Mouse (Mus musculus) WW6 (cell line): ENCODE results near the gene Rnf181.
A peak's percentile ranks its signal among the peaks of the same experiment; 100 is the strongest.

ENCODE experiments used
- DNase-seq: peaks from one replicate; pipeline ENCODE4 v3.0.0-alpha.2; 2013; ENCODE audit warnings: low read depth, low spot score

The Rnf181 gene

DNA sequence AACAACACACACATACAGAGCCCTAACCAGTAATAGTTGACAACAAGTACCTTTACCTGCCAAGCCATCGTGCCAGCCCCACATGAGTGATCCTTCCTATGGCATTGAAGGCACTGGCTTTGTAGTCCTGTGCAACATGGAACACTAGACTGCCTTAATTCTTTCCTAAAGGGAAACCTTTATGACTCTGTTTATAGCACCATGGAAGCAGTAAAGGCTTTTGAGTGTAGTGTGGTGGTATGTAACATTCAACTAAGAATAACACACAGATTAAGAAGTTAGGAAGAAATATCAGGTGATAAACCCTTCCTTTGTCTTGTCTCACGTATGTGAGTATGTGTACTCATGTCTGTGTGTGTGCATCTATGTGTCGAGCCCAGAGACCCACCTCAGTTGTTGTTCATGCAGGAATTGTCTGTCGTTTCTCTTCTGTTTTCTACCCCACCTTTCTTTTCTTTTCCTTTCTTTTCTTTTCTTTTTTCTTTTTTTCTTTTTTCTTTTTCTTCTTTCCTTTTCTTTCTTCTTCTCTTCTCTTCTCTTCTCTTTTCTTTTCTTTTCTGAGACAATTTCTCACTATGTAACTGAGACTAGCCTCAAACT is at the start of gene Rnf181:
Rnf181 (minus strand) TSS at position 113 of the 600 bp plus-strand sequence.
- DNase-seq = no peak

DNA sequence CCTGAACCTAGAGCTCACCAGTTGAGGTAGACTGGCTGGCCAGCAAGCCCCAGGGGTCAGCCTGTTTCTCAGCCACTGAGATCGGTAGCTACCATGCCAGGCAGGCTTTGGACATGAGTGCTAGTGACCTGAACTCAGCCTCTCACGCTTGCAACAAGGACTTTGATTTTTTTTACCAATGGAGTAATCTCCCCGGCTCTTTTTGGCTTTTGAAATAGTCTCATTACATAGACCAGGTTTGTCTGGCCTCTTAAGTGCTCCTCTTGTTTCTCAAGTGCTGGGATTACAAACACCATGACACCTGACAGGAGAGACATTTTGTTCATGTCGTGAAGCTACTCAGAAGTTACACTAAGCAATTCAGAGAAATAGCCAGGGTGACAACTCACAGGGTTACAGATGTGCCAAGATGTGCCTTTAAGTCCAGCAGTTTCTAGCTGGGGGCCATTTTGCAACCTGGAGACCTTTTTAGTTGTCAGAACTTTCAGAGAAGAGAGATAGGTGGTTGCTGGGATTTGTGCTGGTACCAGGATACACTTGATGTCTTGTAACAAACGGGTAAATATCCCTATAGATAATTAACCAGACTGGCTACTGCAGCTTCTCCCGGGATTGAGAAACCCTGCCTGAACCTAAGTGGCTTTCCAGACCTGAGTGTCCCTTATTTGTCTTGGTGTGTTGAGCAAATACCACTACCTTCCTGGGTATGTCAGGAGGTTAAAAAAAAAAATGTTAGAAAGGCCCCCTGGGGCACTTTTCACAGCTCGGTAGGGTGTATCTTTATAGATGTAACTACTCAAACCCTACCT is 49.4 kb upstream of the Rnf181 start:
- no peak for DNase-seq

DNA sequence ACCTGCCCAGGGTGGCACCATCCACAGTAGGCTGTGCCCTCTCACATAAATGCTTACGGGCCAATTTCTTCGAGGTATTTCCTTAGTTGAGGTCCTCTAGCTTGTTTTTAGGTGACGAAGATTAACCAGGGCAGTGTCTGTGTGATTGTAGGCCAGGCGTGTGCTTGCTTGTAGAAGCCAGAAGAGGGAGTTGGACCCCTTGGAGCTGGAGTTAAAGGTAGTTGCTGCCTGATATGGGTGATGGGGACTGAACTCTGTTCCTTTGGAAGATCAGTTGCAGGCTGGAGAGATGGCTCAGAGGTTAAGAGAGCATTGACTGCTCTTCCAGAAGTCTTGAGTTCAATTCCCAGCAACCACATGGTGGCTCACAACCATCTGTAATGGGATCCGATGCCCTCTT is 48.4 kb upstream of the Rnf181 start:
- no peak for DNase-seq

DNA sequence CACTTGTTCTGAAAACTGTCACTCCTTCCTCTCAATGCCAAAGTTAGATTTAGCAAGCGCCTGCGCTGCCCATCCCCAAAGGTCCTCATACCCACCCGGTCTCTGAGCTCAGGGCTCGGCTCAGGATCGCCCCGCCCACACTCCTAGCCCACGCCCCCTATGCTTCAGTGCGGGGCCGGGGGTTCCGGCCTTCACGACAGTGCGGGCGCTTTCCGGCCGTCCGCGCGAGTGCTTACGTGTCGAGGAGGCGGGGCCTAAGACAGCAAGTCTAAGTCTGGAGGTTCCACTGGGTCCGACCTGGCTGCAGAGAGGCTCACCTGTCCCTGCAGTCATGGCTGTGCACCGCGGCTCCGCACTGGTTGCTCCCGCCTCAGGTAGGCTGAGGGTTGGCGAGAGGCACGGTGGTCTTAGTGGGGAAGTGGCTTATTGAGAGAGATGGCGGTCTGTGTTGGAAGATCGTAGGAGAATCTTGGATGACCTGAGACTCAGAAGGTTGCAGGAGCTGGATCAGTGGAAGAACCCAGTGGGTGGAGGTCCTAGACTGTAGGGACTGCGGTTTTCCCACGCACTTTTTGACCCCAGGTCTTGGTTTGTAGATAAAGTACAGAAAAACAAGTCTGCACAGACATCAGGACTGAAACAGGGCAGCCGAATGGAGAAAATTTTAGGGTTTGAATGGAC is 47.5 kb upstream of the Rnf181 start, which contains the start of gene Ggcx:
Ggcx (plus strand) TSS at position 233 of the 681 bp plus-strand sequence.
- DNase-seq = peak; percentile 93

DNA sequence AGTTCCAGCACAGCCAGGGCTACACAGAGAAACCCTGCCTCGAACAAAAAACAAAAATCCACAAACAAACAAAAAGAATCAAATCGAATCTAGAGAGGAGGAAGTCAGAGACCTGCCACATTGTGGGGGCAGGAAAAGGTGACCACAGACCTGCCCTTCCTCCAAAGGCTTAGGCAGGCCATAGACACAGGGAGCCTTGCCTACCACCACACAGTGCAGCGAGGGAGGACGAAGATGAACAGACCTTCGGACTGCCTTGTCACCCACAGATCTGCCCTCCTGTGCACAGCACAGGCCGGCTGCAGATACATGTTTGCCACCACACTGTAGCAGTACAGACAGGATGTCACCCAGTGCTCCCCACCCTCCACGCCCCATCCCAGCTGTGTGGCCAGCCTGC is 43.8 kb upstream of the Rnf181 start:
- no peak for DNase-seq

DNA sequence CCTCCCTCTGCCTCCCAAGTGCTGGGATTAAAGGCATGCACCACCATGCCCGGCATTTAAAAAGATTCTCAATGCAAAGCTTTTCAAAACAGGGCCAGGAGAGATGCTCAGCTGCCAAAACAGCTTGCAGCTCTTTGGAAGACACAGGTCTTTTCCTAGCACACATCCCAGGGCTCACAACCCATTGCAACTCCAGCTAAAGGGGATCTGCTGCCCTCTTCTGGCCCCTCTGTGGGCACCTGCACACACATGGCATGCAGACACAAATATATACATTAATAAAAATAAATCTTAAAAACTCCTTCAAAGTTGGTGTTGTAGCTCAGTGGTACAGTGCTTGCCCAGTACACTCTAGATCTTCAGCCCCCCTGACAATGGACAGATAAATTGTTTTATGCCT is 43.2 kb upstream of the Rnf181 start:
- DNase-seq = no peak

DNA sequence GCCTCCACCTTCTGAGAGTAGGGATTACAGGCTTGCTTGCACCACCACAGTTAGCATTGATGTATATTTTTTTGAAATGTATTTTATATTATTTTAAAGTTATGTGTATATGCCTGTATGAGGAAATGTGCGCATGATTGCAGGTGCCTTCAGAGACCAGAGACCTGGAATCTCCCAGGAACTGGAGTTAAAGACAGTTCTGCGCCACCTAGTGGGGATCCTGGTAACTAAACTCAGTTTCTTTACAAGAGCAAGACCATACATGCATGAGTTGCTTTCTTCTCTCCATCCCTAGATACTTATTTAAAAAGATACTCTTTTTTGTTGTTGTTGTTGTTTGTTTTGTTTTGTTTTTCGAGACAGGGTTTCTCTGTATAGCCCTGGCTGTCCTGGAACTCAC is 42.8 kb upstream of the Rnf181 start:
- no peak for DNase-seq

DNA sequence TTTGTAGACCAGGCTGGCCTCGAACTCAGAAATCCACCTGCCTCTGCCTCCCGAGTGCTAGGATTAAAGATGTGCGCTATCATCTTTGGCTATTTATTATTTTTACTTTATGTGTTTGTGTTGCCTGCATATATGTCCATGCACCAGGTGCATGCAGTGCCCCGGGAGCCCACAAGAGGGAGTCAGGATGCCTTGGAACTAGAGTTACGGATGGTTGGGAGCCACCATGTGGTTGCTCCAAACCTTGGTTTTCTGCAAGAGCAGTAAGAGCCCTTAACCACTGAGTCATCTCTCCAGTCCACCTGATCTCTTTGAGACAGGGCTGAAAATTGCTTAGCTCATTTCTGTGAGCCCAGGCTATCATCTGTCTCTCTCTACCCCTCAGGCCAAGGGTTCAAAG is 40.4 kb upstream of the Rnf181 start:
- DNase-seq = peak; percentile 74

DNA sequence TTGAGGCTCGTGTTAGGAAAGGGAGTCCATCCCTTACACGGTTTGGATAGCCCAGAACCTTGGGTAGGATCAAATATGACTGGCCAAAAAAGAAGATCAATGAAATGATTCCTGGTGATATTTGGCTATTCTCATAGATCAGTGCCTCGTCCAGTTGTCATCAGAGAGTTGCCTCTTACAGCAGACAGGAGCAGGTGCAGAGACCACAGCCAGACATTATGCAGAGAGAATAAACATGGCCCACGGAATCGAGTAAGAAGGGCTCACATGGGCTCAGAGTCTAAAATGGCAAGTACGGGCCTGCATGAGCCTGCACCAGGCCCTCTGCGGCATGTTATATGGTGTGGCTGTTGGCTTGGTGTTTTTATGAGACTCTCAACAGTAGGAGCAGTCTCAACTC is 38.6 kb upstream of the Rnf181 start:
- no peak for DNase-seq

DNA sequence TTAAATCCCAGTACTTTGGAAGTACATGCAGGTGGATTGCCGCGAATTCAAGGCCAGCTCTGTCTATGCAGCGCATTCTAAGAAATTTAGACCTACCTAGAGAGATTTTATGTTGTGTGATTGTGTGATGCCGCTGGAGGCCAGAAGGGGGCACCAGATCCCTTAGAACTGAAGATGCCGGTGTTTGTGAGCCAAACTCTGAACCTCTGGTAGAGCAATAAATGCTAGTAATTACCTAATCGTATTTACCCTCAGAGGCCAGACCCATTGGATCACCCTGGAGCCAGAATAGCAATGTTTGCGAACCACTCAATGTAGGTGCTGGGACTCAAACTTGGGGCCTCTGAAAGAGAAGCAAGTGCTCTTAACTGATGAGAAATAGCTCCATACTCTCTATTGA is 35.1 kb upstream of the Rnf181 start:
- no peak for DNase-seq

DNA sequence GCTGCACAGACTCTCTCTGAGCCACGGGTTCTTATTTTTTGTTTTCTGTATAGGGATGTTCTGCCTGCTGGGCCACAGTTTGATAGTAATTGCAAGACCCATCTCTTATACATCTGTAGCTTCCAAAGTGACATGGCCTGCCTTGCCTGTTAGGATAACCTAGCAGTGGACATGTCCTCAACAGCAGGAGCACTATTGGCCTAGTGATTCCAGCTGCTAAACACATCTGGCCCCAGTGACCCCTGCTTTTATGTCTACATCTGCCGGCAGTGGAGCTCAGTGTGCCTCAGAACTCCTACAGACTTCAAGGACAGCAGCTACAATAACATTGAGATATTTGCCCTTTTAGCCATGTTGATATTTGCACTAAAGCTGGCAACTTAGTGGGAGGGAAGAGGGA is 33.2 kb upstream of the Rnf181 start:
- no peak for DNase-seq

DNA sequence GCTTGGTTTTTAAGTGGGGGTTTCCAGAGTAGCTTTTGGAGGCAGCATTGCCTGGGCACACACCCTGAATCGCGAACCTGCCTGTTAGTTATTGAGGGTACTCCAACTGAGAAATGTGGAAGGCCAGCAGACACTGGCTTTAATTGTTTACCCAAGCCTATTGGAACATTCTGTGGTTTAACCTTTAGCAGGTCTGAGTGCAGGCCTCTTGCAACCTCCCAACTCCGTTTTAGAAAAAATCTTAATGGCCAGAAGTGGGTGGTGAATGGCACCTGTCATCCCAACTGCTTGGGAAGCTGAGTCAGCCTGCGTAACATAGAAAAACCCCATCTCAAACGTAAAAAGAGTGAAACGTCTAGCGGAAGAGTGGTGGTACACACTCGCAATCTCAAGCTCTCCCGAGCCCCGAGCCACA is 30.1 kb upstream of the Rnf181 start:
- no peak for DNase-seq

DNA sequence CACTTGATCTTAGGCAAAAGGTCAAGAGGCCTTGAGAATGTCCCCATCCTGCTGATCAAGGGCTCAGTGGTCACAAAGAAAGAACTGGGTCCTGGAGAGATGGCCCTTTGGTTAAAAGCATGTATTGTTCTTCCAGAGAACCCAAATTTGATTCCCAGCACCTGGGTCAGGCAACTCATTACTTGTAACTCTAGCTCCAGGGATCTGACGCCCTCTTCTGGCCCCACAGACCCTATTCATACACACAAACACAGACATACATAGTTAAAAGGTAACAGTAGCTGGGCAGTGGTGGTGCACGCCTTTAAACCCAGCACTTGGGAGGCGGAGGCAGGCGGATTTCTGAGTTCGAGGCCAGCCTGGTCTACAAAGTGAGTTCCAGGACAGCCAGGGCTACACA is 25.6 kb upstream of the Rnf181 start:
- no peak for DNase-seq

DNA sequence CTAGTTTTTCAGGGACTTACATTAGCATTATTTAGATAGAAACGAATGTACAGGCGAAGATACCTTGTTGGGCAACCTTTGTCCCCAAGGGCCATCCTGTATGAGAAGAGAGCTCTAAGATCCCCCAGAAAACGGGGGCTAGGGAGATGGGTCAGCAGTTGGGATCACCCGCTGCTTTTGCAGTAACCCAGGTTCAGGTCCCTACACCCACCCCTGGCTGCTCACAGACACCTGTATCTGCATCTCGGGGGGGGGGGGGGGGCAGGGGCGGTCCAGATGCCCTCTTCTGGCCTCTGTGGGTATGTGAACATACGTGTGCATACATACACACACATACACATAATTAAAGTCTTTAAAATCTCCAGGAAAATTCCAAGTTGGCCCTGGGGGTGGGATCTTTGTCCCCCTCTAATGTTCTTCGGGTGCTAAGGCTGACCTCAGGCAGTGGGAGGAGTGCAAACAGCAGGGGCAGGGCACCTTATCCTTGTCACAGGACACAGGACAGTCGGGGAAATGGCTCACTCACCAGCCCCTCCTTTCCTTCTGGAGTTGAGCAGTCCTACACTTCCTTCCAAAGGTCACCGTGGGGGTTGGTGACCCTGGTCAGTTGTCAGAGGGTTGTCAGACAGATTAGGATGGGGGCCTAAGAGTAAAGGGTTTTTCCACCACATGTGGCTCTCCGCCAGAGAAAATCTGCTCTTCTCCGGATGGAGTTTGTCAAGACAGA is 24.2 kb upstream of the Rnf181 start:
- no peak for DNase-seq

DNA sequence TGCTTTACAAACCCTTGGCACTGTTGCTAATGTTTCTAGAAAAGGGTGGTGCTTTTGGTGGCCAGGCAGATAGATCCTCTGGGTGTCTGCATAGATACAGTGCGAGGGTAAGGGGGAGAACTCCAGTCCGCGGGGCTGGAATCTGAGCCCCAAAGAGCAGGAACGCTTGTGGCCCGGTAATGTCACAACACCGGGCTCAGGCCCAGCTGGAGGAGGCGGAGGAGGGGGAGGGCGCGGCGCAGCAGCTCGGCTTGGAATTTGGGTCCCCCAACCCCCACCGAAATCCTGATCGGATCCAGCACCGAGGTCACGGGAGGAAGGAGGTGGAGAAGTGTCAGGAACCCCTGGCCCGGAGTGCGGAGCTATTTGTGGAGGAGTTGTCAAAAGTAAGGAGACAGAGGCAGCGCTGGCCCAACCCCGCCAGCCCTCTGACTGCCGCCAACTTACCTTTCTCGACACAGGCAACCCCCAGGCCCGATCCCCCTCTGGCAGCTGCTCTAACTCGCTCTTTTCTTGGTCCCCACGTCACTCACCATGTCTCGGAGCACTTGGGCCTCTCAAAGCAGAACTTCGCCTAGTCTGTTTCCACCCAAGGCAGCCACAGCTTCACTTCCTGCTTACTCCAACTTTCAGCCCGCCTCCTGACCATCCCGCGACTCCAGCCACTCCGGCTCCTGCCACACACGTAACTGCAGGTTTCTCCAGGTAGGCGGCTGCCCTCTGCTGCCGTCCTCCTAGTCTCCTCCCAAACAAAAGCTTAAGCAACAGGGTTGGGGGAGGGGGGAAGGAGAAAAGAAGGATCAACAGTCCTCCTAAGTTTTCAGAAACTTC is 23.4 kb upstream of the Rnf181 start, which contains the start of gene Vamp8:
Vamp8 (minus strand) TSS at position 763 of the 831 bp plus-strand sequence.
- DNase-seq = no peak

DNA sequence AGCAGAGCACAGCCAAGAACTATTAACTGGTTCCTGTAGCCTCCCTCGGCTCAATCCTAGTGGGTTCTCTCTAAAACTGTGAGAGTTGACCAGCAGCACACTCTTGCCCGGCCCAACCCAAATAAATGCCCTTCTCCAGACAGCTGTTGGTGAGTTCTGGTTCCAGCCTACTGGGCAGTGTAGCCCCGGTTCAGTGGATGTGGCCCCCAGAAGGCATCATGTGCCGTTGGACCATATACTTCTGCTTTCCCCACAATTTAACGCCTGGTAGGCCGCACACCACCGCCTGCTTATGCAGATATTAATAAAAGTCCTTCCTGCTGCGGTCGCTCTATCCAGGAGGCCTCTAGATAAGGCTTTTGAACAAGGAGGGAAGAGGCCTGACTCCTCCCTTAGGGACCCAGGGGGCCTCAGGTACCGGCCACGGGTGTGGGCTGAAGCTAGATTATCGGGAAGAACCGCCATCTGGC is 22.8 kb upstream of the Rnf181 start:
- DNase-seq = no peak

DNA sequence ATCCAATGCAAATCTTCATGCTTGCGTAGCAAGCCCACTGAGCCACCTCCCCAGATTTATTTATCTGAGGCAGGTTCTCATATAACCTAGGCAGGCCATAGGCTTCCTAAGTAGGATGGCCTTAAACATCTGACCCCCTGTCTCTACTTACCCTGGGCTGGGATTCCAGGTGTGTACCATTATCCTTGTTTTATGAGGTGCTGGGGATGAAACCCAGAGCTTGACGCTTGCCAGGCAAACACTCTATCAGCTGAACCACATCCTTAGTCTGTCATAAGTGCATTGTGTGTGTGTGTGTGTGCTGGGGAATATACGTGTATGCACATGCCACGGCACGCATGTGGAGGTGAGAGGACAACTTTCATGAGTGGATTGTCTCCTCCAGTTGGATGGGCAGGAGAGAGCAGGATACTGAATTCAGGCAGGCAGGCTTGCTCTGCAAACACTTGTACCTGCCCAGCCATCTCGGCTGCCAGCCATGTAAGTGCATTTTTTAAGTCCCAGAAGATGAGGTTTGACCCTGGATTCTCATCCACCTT is 22.1 kb upstream of the Rnf181 start:
- no peak for DNase-seq

DNA sequence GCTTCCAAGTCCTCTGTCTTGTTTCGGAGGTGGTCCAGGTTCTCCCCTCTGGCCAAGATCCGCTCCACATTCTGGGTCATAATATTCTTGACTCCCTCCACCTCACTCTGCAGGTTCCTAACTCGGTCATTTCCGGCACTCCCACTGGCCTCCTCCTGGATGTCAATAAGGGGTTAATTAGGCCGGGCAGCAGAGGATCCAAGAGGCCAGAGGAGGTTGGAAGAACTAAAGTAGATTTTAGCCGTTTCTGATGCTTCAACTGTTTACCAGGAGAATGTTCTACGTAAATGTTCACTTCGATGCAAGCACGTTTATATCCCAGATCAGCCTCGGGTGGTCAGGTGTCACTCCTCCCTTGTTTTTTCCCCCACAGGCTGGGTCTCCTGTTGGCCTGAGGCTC is 21.5 kb upstream of the Rnf181 start:
- no peak for DNase-seq

DNA sequence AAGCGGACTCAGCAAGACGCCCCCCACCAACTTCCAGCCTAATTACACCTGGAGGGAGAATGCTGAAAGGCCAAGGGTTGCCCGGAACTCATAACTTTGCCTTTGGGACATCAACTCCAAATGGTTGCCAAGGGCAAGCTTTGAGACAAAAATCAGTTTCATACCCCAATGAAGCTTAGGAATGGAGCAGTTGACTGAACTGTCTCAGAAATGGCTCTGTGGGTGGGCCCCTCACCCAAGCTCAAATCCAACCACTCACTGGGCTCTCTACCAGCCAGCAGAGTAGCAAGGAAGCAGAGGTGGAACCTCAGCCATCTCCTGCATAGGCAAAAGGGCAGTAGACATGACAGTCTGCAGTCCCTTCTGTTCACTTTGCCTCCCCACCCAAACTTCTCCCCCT is 21.1 kb upstream of the Rnf181 start:
- DNase-seq = no peak

DNA sequence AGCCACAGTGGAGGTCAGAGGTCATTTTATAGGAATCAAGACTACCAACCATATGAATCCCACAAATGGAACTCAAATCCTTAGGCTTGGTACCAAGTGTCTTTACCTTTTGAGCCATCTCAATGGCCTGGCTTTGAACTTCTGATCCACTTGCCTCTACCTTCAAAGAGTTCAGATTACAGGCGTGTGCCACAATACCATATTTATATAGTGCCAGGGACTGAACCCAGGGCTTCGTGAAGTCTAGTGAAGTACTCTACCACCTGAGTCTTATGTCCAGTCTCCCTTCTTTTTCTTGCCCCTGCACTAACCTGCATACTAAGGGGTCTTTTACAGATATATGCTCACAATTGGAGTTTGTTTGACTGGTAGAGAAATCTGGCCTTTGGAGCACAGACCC is 19.8 kb upstream of the Rnf181 start:
- no peak for DNase-seq

DNA sequence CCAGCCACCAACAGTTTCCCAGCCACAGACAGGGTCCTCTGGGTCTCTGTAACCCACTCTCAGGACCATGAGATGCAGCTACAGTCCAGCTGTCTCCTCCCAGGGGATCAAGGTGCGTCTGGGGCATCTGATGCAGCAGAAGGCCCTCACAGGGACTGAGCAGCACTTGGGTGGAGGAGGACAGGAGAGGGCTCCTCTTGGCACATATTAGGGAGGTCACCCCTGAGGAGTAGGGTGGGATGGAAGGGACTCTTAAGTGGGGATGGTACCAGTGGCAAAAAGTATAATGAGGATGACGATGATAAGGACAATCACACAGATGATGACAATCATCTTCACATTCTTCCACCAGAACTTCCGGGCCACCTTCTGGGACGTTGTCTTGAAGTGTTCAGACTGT is 18.5 kb upstream of the Rnf181 start:
- no peak for DNase-seq
